Mouse (Mus musculus): ENCODE measurements around the gene Lcn2. TPM values are rescaled to one million over a fixed set of nuclear protein-coding genes. Genes with fewer than 3 reads are reported as not detected.

Lcn2 gene
- polyA plus RNA-seq (2012; rRNA removed): 8.0 and 9.4 TPM in 2 replicates

DNA sequence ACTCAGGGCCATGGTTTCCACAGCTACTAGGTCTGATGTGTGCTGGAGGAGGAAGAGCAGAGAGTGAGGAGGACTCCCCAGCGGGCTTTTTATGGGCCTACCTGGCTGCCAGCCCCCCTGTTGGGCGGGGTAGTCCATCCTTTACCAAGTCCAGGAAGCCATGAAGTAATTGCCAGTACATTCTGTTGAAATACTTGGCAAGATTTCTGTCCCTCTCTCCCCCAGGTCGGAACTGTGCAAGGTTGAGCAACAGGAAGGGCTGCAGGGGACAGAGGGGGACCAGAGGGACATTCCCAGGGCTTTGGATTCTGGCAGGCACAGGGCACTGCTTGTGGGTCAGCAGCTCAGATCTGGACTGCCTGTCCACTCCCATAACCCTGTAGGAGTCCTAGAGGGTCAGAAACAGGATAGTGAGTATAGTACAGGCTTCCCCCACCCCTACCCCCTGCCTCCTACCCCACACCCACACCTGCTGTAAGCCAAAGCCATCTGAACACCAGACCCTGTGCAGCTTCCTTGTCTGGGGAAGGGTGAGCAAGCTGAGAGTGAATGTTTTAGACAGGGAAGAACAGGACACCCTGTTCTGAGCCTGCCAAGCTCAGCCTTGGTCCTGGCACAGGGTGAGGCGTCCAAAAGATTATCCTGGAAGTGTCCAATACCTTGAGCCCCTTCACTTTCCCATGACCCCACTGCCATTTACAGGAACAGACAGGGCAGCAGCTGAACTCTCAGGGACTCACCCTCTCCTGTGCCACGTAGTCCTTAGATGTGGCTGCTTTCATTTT, at the start of gene Lcn2:
Lcn2 (minus strand) TSS at position 547 of the 785 bp plus-strand sequence.
- Histone ChIP-seq H3K27me3 (replicated peaks; ENCODE audit: control insufficient read depth, insufficient read depth, low read length) (no peaks in the 10 kb centered on the region), H3K4me1 (ENCODE audit: control insufficient read depth, insufficient read depth, low read length) (peaks cover 3% of the 10 kb centered on the region; the same call in 1 of the 2 replicates), H3K27ac (ENCODE audit: insufficient read depth, low read depth, low read length) (no peak within 1 kb of the TSS), H3K4me3 (ENCODE audit: insufficient read depth, low read depth, low read length) (no peak within 1 kb of the TSS), H3K36me3 (ENCODE audit: control insufficient read depth, insufficient read depth, low read length) (no peaks in the 10 kb centered on the region)
- TF ChIP-seq CTCF (conservative IDR thresholded peaks at IDR 0.05; ENCODE audit: insufficient read depth, insufficient read length, low read depth, low read length) (no peak), POLR2A (IDR thresholded peaks at IDR 0.05; ENCODE audit: low read depth, low read length) (no peak)
- WGBS: 57% methylated on average over 5 of the region's 5 CpGs
- DNase-seq: peak; percentile 22

DNA sequence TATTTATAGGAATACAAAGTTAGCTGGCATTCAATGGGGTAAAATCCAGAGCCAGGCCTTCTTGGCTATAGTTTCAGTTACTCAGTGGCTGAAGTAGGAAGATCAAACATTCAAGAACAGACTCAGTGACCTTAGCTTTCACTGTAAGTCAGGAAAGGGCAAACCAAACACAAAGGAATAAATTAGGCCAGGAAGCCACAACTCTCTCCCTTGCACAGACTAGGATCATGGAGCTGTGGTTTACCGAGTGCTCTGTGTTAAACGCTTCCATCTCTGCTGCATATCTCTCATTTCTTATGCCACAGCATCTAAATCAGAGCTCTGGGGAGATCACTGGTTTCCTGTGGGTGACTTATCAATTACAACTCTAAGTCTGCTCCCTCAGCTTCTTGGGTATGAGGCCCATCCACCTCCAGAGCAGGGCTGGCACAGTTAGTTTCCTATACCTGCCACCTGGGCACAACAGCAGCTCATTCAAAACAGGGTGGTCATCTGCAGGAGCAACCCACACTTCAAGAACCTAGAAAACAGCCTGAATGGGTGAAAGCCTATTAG, 49.6 kb upstream of the Lcn2 start:
- Histone ChIP-seq H3K4me1 (ENCODE audit: control insufficient read depth, insufficient read depth, low read length) (peaks cover 15% of the 10 kb centered on the region), H3K36me3 (ENCODE audit: control insufficient read depth, insufficient read depth, low read length) (no peaks in the 10 kb centered on the region), H3K27ac (ENCODE audit: insufficient read depth, low read depth, low read length) (no peak overlapping the region), H3K4me3 (ENCODE audit: insufficient read depth, low read depth, low read length) (no peak overlapping the region), H3K27me3 (replicated peaks; ENCODE audit: control insufficient read depth, insufficient read depth, low read length) (no peaks in the 10 kb centered on the region)
- TF ChIP-seq POLR2A (IDR thresholded peaks at IDR 0.05; ENCODE audit: low read depth, low read length): no peak
- WGBS: 67% methylated on average over 2 of the region's 2 CpGs
- DNase-seq: no peak

DNA sequence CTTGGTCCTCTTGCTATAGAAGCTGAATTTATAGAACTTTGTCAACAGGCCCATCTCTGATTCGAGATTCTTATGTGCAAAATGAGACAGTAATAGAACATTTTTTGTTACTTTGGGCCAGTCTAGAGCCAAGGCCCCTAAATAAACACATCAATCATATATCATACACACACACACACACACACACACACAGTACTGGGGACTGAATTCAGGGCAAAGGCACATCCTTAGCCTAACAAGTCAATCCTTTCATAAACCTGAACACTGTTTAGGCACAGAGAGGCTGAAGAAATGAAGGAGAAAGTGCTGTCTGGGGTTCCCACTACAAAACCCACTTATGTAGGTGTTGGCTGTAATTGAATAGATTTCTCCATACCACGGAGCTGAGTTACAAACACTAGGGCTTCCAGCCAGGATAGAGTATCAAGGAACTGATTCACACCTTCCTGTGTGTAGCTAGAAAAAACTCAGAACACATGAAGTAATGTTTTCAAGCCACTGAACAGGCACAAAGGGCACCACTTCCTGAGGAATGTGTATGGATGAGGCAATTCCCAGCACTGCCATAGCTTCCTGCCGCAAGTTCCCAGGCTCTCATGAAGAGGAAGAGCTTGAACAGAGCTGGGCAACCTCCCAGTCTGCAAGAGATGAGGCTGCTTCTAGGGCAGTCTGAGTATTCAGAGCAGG, 48.8 kb upstream of the Lcn2 start:
- H3K4me3 ChIP-seq (ENCODE audit: insufficient read depth, low read depth, low read length): no peak overlapping the region
- H3K4me1 ChIP-seq (ENCODE audit: control insufficient read depth, insufficient read depth, low read length): peaks cover 15% of the 10 kb centered on the region
- 51% methylated on average over 3 of the region's 3 CpGs for WGBS
- no peaks in the 10 kb centered on the region for H3K27me3 ChIP-seq (replicated peaks; ENCODE audit: control insufficient read depth, insufficient read depth, low read length)
- peak overlapping the region; percentile 3; the same call in 1 of the 2 replicates for H3K27ac ChIP-seq (ENCODE audit: insufficient read depth, low read depth, low read length)
- DNase-seq: peak; percentile 62
- no peak for TF ChIP-seq POLR2A (IDR thresholded peaks at IDR 0.05; ENCODE audit: low read depth, low read length)
- TF ChIP-seq CTCF (conservative IDR thresholded peaks at IDR 0.05; ENCODE audit: insufficient read depth, insufficient read length, low read depth, low read length): no peak
- no peaks in the 10 kb centered on the region for H3K36me3 ChIP-seq (ENCODE audit: control insufficient read depth, insufficient read depth, low read length)

GRCm38 (mm10) chr2:32430701-32431676, 42.9 kb upstream of the Lcn2 start:
- WGBS: 26% methylated on average over 18 of the region's 18 CpGs
- peak; percentile 83 for DNase-seq
- Histone ChIP-seq H3K27ac (ENCODE audit: insufficient read depth, low read depth, low read length) (no peak overlapping the region), H3K36me3 (ENCODE audit: control insufficient read depth, insufficient read depth, low read length) (no peaks in the 10 kb centered on the region), H3K4me3 (ENCODE audit: insufficient read depth, low read depth, low read length) (peak overlapping the region; percentile 22), H3K4me1 (ENCODE audit: control insufficient read depth, insufficient read depth, low read length) (peaks cover 13% of the 10 kb centered on the region; the same call in 1 of the 2 replicates), H3K27me3 (replicated peaks; ENCODE audit: control insufficient read depth, insufficient read depth, low read length) (no peaks in the 10 kb centered on the region)
- no peak for TF ChIP-seq POLR2A (IDR thresholded peaks at IDR 0.05; ENCODE audit: low read depth, low read length)
- TF ChIP-seq CTCF (conservative IDR thresholded peaks at IDR 0.05; ENCODE audit: insufficient read depth, insufficient read length, low read depth, low read length): no peak

- Histone ChIP-seq H3K4me3 (ENCODE audit: insufficient read depth, low read depth, low read length) (no peak overlapping the region), H3K27ac (ENCODE audit: insufficient read depth, low read depth, low read length) (no peak overlapping the region), H3K27me3 (replicated peaks; ENCODE audit: control insufficient read depth, insufficient read depth, low read length) (no peaks in the 10 kb centered on the region), H3K4me1 (ENCODE audit: control insufficient read depth, insufficient read depth, low read length) (peaks cover 21% of the 10 kb centered on the region; the same call in 1 of the 2 replicates), H3K36me3 (ENCODE audit: control insufficient read depth, insufficient read depth, low read length) (no peaks in the 10 kb centered on the region)
- WGBS: 56% methylated on average over 4 of the region's 4 CpGs
- DNase-seq: peak; percentile 43
- no peak for TF ChIP-seq POLR2A (IDR thresholded peaks at IDR 0.05; ENCODE audit: low read depth, low read length)
- TF ChIP-seq CTCF (conservative IDR thresholded peaks at IDR 0.05; ENCODE audit: insufficient read depth, insufficient read length, low read depth, low read length): no peak
Observed at GRCm38 (mm10) chr2:32429215-32429891, 41.3 kb upstream of the Lcn2 start.

DNA sequence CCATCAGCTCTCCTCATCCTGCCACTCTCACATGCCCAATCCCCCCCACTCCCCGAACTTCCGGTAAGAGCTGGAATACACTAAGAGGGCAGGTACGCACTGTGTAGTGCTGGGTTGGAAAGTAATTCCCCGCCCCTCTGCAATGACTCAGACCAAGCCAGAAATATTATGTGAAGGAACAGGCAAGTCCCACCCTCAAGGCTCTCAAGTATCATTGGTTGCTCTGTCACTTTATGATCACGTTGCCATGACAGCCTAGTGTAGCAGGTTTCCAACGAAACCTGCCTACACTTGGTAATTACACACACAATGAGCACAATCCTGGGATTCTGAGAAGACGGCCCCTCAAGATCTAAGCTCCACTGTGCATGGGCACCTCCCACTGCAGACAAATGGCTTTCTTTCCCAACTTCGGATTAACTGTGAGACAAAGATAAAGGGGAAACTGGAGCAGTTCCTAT, 40.2 kb upstream of the Lcn2 start:
- WGBS: 39% methylated on average over 8 of the region's 8 CpGs
- DNase-seq: peak; percentile 33

More for the DNA sequence above, 40.2 kb upstream of the Lcn2 start:
- H3K36me3 ChIP-seq (ENCODE audit: control insufficient read depth, insufficient read depth, low read length): no peaks in the 10 kb centered on the region
- no peak overlapping the region for H3K27ac ChIP-seq (ENCODE audit: insufficient read depth, low read depth, low read length)
- TF ChIP-seq CTCF (conservative IDR thresholded peaks at IDR 0.05; ENCODE audit: insufficient read depth, insufficient read length, low read depth, low read length) (no peak), POLR2A (IDR thresholded peaks at IDR 0.05; ENCODE audit: low read depth, low read length) (no peak)
- peaks cover 25% of the 10 kb centered on the region; the same call in 1 of the 2 replicates for H3K4me1 ChIP-seq (ENCODE audit: control insufficient read depth, insufficient read depth, low read length)
- H3K4me3 ChIP-seq (ENCODE audit: insufficient read depth, low read depth, low read length): no peak overlapping the region
- no peaks in the 10 kb centered on the region for H3K27me3 ChIP-seq (replicated peaks; ENCODE audit: control insufficient read depth, insufficient read depth, low read length)
